Mouse (Mus musculus) A20 (cell line): ENCODE data around the gene Lrrn1.

Source experiments
- DNase-seq: peaks from one replicate; pipeline ENCODE4 v3.0.0-alpha.2; 2011; ENCODE audit warnings: low read depth, low spot score

The Lrrn1 gene

GRCm38 (mm10) chr6:107577309-107577708, 47.7 kb downstream of the Lrrn1 start:
- DNase-seq: no peak

GRCm38 (mm10) chr6:107583759-107584383, 54.3 kb downstream of the Lrrn1 start:
- DNase-seq: no peak

GRCm38 (mm10) chr6:107605151-107605550, 75.6 kb downstream of the Lrrn1 start:
- DNase-seq: no peak

DNA sequence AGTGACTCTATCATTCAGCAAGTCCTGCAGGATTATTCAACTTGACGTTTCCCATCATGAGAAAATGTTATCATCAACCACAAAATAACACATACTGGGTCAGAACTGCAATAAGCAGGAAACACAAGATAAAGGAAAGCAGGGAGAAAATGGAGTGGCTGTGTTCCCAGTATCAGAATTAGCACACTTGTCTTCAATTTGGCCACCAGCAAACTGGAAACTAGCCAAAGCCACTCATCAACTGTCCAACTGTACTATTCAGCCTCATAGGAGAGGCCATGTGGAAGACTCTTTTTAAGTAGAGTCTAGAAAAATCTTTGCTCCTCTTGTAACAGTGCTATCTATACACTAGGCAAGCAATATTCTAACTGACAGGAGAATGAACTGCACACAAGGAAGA, 84.7 kb downstream of the Lrrn1 start:
- no peak for DNase-seq
